Mouse (Mus musculus): Measurements from ENCODE around the gene Thegl. TPM values are rescaled to one million over a fixed set of nuclear protein-coding genes. Genes with fewer than 3 reads are reported as not detected.

Thegl gene
- polyA plus RNA-seq, 1 experiment from 2014 or later: 0.12 TPM

DNA sequence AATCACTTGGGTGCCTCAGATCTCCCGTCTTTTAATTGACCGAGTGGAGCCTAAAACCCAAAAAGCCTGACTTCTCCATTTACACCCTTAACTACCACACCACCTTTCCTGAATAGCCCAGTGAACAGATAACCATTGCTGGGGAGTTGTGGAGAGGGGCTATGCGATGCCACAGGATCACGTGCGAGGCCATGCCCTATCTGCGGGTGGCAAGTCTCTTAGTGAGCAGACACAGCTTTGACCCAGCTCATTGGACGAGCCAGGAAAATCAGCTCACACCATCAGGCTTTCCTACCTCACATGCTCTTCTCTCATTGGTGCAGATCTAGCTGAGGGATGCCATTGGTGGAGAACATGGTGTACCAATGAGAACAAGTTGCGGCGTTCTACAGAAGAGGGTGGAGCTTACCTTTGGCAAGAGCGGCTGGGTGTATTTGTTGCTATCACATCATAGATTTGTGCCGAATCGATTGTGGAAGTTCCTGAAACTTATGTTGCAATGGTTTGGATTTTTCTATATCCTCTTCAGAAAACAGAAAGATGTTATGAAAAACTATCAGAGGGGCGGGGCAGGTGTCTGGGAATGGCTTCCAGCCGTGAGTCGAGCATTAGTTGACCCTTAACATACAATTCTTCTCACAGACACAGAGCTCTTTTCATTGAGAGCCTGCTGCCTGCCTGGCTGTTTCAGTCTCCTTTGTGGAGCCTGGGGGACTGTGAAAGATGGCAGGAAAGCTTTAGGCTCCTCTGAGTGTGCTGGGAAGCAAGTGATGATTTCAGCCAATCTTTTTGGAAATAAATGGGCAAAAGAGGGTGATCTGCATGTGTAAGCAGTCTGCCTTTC is 86.9 kb downstream of the Thegl start:
- Histone ChIP-seq H3K36me3 (no peaks in the 10 kb centered on the region), H3K4me3 (no peak overlapping the region), H3K9me3 (replicated peaks) (no peaks in the 10 kb centered on the region), H3K27me3 (ENCODE audit: low read depth, poor library complexity, severe bottlenecking) (peaks cover 78% of the 10 kb centered on the region), H3K4me1 (peaks cover 43% of the 10 kb centered on the region), H3K27ac (replicated peaks) (no peak overlapping the region)
- 80% methylated on average over 15 of the region's 15 CpGs for WGBS
- DNase-seq (ENCODE audit: low spot score): no peak

DNA sequence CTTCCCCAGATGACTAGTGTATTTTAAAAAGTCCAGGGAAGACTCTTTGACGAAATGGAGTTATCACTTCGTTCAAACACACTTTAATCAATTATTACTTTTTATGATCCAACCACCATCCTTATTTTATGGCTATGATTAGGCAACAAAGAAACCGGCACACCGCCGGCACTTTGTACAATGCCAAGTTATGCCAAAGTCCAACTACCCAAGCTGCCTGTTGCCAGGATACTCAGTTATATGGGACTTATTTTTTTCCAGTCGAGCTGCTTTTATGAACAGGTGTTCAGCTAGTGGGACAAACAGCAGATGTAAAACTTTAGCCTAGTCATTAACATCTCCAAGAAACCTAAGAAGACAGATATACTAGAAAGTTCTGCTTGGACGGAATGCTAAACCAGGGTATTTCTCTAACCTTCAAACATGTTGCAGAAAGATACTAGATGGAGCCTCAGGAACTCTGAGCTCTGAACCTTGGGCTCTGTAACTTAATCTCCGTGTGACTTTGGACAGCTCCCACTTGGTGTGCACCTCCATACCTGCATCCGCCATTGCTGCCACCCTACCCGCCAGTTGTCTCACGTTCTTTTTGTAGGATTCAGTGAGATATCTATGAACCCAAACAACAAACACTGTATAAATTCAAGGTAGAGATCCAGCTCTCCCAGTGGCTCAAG is 91.5 kb downstream of the Thegl start:
- WGBS: 92% methylated on average over 11 of the region's 11 CpGs
- peaks cover 65% of the 10 kb centered on the region for H3K27me3 ChIP-seq (ENCODE audit: low read depth, poor library complexity, severe bottlenecking)
- DNase-seq (ENCODE audit: low spot score): no peak
- H3K4me1 ChIP-seq: peaks cover 31% of the 10 kb centered on the region
- no peaks in the 10 kb centered on the region for H3K9me3 ChIP-seq (replicated peaks)
- no peaks in the 10 kb centered on the region for H3K36me3 ChIP-seq
- no peak overlapping the region for H3K4me3 ChIP-seq
- no peak overlapping the region for H3K27ac ChIP-seq (replicated peaks)

DNA sequence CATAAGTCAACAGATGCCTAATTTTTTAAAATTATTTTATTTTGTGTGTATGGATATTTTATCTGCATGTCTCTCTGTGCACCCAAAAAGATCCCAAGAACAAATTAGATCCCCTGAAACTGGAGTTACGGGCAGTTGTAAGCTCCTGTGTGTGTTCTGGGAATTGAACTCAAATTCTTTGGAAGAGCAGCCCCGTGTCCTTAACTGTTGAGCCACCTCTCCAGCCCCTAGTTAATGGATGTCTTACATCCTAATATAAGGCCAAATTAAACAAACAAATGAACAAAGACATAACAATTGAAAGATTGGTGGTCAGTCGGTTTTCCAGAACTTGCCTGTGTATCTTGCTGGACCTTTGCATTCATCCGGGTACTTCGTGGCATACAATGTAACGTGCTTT is 93.0 kb downstream of the Thegl start:
- Histone ChIP-seq H3K9me3 (replicated peaks) (no peaks in the 10 kb centered on the region), H3K4me3 (no peak overlapping the region), H3K36me3 (no peaks in the 10 kb centered on the region), H3K4me1 (peaks cover 17% of the 10 kb centered on the region), H3K27ac (replicated peaks) (no peak overlapping the region), H3K27me3 (ENCODE audit: low read depth, poor library complexity, severe bottlenecking) (peaks cover 58% of the 10 kb centered on the region)
- WGBS: 96% methylated on average over 6 of the region's 6 CpGs
- DNase-seq (ENCODE audit: low spot score): no peak

DNA sequence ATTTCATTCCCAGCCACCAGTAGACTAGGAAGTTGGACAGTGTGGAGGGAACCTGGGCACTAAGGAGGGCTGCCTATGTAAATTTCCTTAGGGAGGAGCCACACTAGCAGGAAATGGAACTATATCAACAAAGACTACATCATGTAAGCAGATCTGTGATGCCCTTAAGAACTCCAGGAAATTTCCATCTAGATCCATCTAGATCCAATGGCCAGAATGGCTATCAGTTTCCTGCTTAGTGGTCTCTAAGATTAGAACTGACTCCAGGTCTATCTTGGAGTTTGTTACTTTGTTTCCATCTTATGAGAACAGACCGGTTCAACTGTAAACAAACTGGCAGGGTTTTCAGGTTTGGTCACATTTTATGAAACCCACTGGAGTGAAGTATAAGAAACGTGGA is 94.0 kb downstream of the Thegl start:
- no peak overlapping the region for H3K4me3 ChIP-seq
- H3K27me3 ChIP-seq (ENCODE audit: low read depth, poor library complexity, severe bottlenecking): peaks cover 58% of the 10 kb centered on the region
- no peaks in the 10 kb centered on the region for H3K9me3 ChIP-seq (replicated peaks)
- no peak overlapping the region for H3K27ac ChIP-seq (replicated peaks)
- H3K36me3 ChIP-seq: no peaks in the 10 kb centered on the region
- peaks cover 13% of the 10 kb centered on the region for H3K4me1 ChIP-seq
- no peak for DNase-seq (ENCODE audit: low spot score)
- 90% methylated on average over 2 of the region's 2 CpGs for WGBS

Other genes with a start within 250 kb of the Thegl start
- gene Aasdh, start 110.5 kb upstream of the Thegl start, polyA plus RNA-seq (2016; fragmentation: Nextera tagmentation; extraction: Ambion mirVana): 22.3 and 24.3 TPM in 2 replicates
- 444 and 484 TPM in 2 replicates for gene Paics, start 64.7 kb upstream of the Thegl start, polyA plus RNA-seq (2016; fragmentation: Nextera tagmentation; extraction: Ambion mirVana)
- gene Ppat, start 64.4 kb upstream of the Thegl start, polyA plus RNA-seq (2016; fragmentation: Nextera tagmentation; extraction: Ambion mirVana): 46.1 and 58.0 TPM in 2 replicates
- gene Srp72, start 41.3 kb upstream of the Thegl start, polyA plus RNA-seq (2016; fragmentation: Nextera tagmentation; extraction: Ambion mirVana): 78.5 and 81.2 TPM in 2 replicates
- not detected in 2 replicates for gene Arl9, start 12.0 kb upstream of the Thegl start, polyA plus RNA-seq (2016; fragmentation: Nextera tagmentation; extraction: Ambion mirVana)
- gene Hopx, start 99.1 kb downstream of the Thegl start, polyA plus RNA-seq (2016; fragmentation: Nextera tagmentation; extraction: Ambion mirVana): 0.14 TPM in 1 of 2 replicates, not detected in the other
- 0.53 and 0.86 TPM in 2 replicates for gene Spink2, start 195.4 kb downstream of the Thegl start, polyA plus RNA-seq (2016; fragmentation: Nextera tagmentation; extraction: Ambion mirVana)
- gene Rest, start 249.5 kb downstream of the Thegl start, polyA plus RNA-seq (2016; fragmentation: Nextera tagmentation; extraction: Ambion mirVana): 17.8 and 19.5 TPM in 2 replicates

Measured in midbrain, embryonic 10.5 days (tissue).